In genomic region chrX:106634799-106635541, GRCm38 (mm10) we compare ENCODE assay signal across 24 mouse cellular contexts. TPM values are rescaled to one million over a fixed set of nuclear protein-coding genes. Genes with fewer than 3 reads are reported as not detected.
DNase-seq lines count a peak whose midpoint lies in the region; ATAC-seq and TF ChIP-seq lines count a peak whose summit lies in the region.
"Had no signal": no experiment of that assay in that cellular context is flagged by ENCODE, and none has a peak within 500 bp of the region (broad histone marks: within the 10 kb centered on the region; RNA-seq: fewer than 3 reads in every experiment).

No protein-coding gene starts in this region.

- TF ChIP-seq POLR2A in liver, adult 2 months (IDR thresholded peaks at IDR 0.05; ENCODE audit: extremely low read depth, insufficient read depth, low read length): no peak

- DNase-seq in liver, adult 2 months (ENCODE audit: extremely low read depth, low read depth, low spot score): peak; percentile 16
- DNase-seq in liver, embryonic 11.5 days (ENCODE audit: low spot score): no peak
- no peak for DNase-seq in ovary, postnatal 10 days (ENCODE audit: low spot score)
- no peak for DNase-seq in ovary, postnatal 36 days (ENCODE audit: low spot score)
- no peak for DNase-seq in cerebellum, adult 8-10 months
- DNase-seq: adrenal gland, postnatal 14 days; cerebellum, adult 18-20 months; cerebellum, postnatal 10 days; embryo, embryonic 11 days; gastrocnemius, postnatal 10 days; heart, adult 2 months; heart, postnatal 36 days had no signal

- no peaks in the 10 kb centered on the region for H3K79me2 ChIP-seq in liver, adult 2 months (ENCODE audit: control insufficient read depth, insufficient read depth, low read length)

- no peak overlapping the region for H3K4me3 ChIP-seq in liver, adult 2 months (ENCODE audit: insufficient read depth, low read depth, low read length)
- no peak overlapping the region for H3K4me3 ChIP-seq in liver, embryonic 11.5 days (ENCODE audit: low read depth, low read length)
- H3K4me3 ChIP-seq: embryonic facial prominence, embryonic 15.5 days; erythroblast, embryonic 14.5 days; heart, adult 2 months; heart, embryonic 12.5 days; hindbrain, embryonic 15.5 days had no signal

- no peak overlapping the region for H3K9ac ChIP-seq in liver, adult 2 months (ENCODE audit: low read depth, low read length)
- no peak overlapping the region for H3K9ac ChIP-seq in liver, embryonic 11.5 days (ENCODE audit: low read depth, low read length)
- H3K9ac ChIP-seq: embryonic facial prominence, embryonic 15.5 days; heart, embryonic 12.5 days; hindbrain, embryonic 15.5 days had no signal

- 80% methylated on average over 3 of the region's 3 CpGs for WGBS in liver, adult 2 months
- 65% methylated on average over 3 of the region's 3 CpGs for WGBS in liver, embryonic 11.5 days

- no peak for ATAC-seq in liver, embryonic 11.5 days (replicated peaks; ENCODE audit: low FRiP score)
- peak; percentile 85 for ATAC-seq in granulocyte monocyte progenitor cell, adult 5-6 weeks (replicated peaks; ENCODE audit: poor library complexity, severe bottlenecking)
- 0 out of 2 replicates have a peak, but pooled peaks have one; percentile 40 for ATAC-seq in monocyte, adult 5-6 weeks (replicated peaks; ENCODE audit: insufficient number of reproducible peaks, low FRiP score, low TSS enrichment, poor library complexity, severe bottlenecking)
- ATAC-seq: activated CD4-positive, CD25-positive, alpha-beta regulatory T cell, adult 4 months; forebrain, embryonic 16.5 days; Patski had no signal

- no peaks in the 10 kb centered on the region for H3K36me3 ChIP-seq in liver, adult 2 months (ENCODE audit: control insufficient read depth, insufficient read depth, low read length)
- no peaks in the 10 kb centered on the region for H3K36me3 ChIP-seq in liver, embryonic 11.5 days (ENCODE audit: control insufficient read depth, insufficient read depth, low read length)
- H3K36me3 ChIP-seq: embryonic facial prominence, embryonic 15.5 days; heart, embryonic 12.5 days; hindbrain, embryonic 15.5 days had no signal

- H3K4me2 ChIP-seq in liver, embryonic 11.5 days: no peak overlapping the region
- H3K4me2 ChIP-seq: embryonic facial prominence, embryonic 15.5 days; heart, embryonic 12.5 days; hindbrain, embryonic 15.5 days had no signal

- no peaks in the 10 kb centered on the region for H3K9me3 ChIP-seq in liver, embryonic 11.5 days (ENCODE audit: control insufficient read depth, low read length)
- H3K9me3 ChIP-seq: embryonic facial prominence, embryonic 15.5 days; heart, embryonic 12.5 days; hindbrain, embryonic 15.5 days had no signal

- H3K4me1 ChIP-seq in liver, adult 2 months (ENCODE audit: control insufficient read depth, insufficient read depth, low read length): no peaks in the 10 kb centered on the region
- H3K4me1 ChIP-seq in liver, embryonic 11.5 days (replicated peaks; ENCODE audit: control insufficient read depth, insufficient read depth, low read length): no peaks in the 10 kb centered on the region
- H3K4me1 ChIP-seq: embryonic facial prominence, embryonic 15.5 days; heart, embryonic 12.5 days; hindbrain, embryonic 15.5 days had no signal

- H3K27ac ChIP-seq in liver, adult 2 months (replicated peaks; ENCODE audit: insufficient read depth, low read depth, low read length): no peak overlapping the region
- H3K27ac ChIP-seq in liver, embryonic 11.5 days (ENCODE audit: low read depth, low read length): no peak overlapping the region
- H3K27ac ChIP-seq: embryonic facial prominence, embryonic 15.5 days; heart, adult 2 months; hindbrain, embryonic 15.5 days had no signal

- no peaks in the 10 kb centered on the region for H3K27me3 ChIP-seq in liver, adult 2 months (ENCODE audit: control insufficient read depth, insufficient read depth, low read length)
- no peaks in the 10 kb centered on the region for H3K27me3 ChIP-seq in liver, embryonic 11.5 days (replicated peaks; ENCODE audit: control insufficient read depth, insufficient read depth, low read length)
- H3K27me3 ChIP-seq: heart, embryonic 12.5 days; hindbrain, embryonic 15.5 days; Patski had no signal

- no peak for TF ChIP-seq CTCF in liver, adult 2 months (IDR thresholded peaks at IDR 0.05; ENCODE audit: low read depth, low read length)

RNA-seq across cellular contexts. Expression of gene Cysltr1, which starts 31.5 kb away (rescaled TPM):
- total RNA-seq in liver, adult 2 months (2014; rRNA removed): 1.1 and 1.6 TPM in 2 replicates
- polyA plus RNA-seq in liver, adult 2 months (2012; rRNA removed): 0.14 and 0.53 TPM in 2 replicates
- polyA plus RNA-seq in liver, embryonic 11.5 days (2014; fragmentation: Nextera tagmentation; extraction: Ambion mirVana): 1.6 and 2.2 TPM in 2 replicates
- 1.8 and 2.2 TPM in 2 replicates for total RNA-seq in granulocyte monocyte progenitor cell, adult 5-6 weeks (2014; fragmentation: Nextera tagmentation)
- 2.6 and 2.8 TPM in 2 replicates for total RNA-seq in granulocyte monocyte progenitor cell, adult 5-6 weeks (2017)
- 0.76 to 5.3 TPM (median 2.0 TPM) in 3 replicates for total RNA-seq in monocyte, adult 5-6 weeks (2017)
- polyA plus RNA-seq: C2C12; erythroblast, embryonic 14.5 days had no signal

RNA-seq across cellular contexts. Expression of gene Gm5127, which starts 52.0 kb away (rescaled TPM):
- total RNA-seq in liver, adult 2 months (2014; rRNA removed): not detected in 2 replicates
- not detected in 2 replicates for polyA plus RNA-seq in liver, adult 2 months (2012; rRNA removed)
- not detected in 2 replicates for polyA plus RNA-seq in liver, embryonic 11.5 days (2014; fragmentation: Nextera tagmentation; extraction: Ambion mirVana)
- not detected in 2 replicates for total RNA-seq in granulocyte monocyte progenitor cell, adult 5-6 weeks (2014; fragmentation: Nextera tagmentation)
- 0.82 TPM in 1 of 2 replicates, not detected in the other for total RNA-seq in granulocyte monocyte progenitor cell, adult 5-6 weeks (2017)
- 0.75 to 2.3 TPM in 2 of 3 replicates, not detected in the other for total RNA-seq in monocyte, adult 5-6 weeks (2017)
- total RNA-seq: adrenal gland, adult 18-20 months; adrenal gland, postnatal 14 days; gastrocnemius, postnatal 10 days; heart, adult 2 months; heart, postnatal 36 days had no signal
- polyA plus RNA-seq: C2C12; erythroblast, embryonic 14.5 days; heart, adult 2 months; heart, embryonic 12.5 days; heart, embryonic 16.5 days; Patski had no signal
